Mouse (Mus musculus) thymus, postnatal 14 days (tissue): ENCODE data around the gene Saal1.
"Not testable (repeated sequence)": the region's sequence is repeated elsewhere in the genome, so short reads cannot be mapped to it uniquely, and the experiment has no call there.

ENCODE experiments used
- DNase-seq: peaks from one replicate; pipeline ENCODE4 v3.0.0; 2021

The Saal1 gene

DNA sequence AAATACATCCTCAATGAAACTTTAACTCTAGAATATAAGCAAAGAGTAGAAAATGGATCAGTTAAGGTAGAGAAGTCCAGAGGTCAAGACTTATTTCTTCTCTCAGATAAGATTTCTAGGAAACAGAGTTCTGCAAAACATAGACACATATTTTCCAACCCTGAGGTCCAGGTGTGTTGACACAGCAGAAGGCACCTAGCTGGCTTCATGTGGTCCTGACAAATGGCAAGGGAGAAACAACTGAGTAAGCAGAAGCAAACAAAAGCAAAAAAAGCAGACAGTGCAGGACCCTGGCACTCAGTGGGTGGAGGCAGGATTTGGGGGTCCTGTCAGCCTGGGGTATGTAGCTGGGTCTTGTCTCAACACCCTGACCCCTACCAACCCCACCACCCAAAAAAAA lies 29.7 kb downstream of the Saal1 start:
- no peak for DNase-seq

DNA sequence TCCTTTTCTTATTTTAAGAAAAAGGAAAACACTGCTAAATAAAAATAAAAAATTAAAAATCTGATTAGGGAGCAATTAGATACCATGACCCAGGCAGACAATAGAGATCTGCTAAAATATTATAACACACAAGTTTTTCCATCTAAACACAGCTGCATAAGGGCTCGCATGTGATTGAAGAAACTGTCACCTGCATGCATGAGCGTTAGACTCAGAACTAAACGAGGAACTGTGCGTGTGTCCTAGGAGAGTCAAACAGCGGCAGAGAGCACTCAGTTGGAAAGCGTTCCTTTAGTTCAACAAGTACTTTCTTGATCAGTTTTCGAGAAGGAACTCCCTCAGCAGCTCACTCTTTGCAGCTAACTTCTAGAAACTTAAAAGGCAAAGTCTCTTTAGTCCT lies 31.4 kb downstream of the Saal1 start:
- DNase-seq = not testable (repeated sequence)

DNA sequence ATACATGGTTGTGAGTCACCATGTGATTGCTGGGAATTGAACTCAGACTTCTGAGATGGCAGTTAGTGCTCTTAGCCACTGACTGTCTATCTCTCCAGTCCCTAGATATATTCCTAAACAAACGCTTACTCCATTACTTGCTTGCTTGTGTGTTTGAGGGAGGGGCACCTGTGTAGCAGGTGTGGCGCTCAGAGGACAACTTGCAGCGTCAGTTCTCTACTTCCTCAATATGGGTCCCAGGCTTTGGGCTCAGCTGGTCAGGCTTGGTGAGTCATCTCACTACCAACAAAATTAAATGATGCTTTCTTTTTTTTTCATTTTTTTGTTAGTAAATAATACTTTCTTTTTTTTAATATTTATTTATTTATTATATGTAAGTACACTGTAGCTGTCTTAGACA lies 32.1 kb downstream of the Saal1 start:
- DNase-seq = no peak

DNA sequence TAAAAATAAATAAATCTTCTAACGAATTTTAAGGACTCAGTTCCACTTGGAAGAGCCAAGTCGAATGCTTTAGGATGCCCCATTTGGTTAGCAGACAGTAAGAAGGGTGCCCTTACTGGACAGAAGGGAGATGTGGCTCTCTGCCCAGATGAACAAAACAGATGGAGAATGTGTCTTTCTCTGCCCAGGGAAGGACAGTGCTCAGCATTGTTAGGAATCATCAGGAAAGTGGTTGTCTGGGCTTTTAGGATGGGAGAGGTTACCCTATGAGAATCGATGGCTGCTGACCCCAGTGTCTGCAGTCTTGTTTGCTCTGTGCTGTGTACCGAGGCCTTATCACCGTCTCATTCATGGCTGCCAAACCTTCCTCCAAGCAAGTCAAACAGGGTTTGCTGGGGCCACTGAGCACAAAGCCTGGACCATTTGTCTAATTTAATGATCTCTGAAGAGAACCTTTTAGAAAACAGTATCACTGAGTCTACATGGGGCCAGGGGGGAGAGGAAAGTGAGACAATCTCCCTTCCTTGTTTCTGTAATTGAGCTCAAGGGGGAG lies 33.6 kb downstream of the Saal1 start:
- DNase-seq = no peak

DNA sequence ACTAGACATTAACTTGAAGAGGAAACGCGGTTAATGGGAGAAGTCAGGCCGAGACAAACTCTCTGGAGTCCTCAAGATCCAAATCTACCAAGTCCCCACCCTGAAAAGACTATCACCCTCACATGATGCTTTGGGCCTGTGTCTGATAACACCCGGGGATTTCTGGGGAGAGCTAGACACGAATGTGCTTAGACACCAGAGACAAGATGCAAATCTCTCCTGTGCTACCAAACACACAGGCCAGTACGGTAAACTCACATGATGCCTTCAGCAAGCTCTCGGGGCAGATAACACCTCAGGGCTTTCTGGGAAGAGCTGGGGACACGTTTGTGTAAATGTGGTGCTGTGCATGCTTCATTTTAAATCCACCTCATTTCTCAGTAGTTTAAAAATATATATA lies 34.6 kb downstream of the Saal1 start:
- DNase-seq = no peak

DNA sequence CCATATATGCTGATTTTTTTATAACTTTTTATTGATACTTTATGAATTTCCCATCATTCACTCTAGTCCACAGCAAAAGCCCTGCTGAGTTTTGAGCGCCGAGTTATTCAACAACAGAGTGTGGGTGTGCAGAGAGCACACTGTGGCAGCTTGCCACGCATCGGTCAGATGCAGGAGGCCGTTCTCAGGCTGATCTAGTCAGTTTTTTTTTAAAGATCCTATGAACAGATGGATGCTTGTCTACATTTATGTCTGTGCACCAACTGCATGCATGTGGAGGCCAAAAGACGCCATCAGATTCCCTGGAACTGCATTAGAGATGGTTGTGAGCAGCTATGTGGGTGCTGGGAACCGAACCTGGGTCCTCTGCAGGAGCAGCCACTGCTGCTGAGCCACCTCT lies 35.4 kb downstream of the Saal1 start:
- no peak for DNase-seq

DNA sequence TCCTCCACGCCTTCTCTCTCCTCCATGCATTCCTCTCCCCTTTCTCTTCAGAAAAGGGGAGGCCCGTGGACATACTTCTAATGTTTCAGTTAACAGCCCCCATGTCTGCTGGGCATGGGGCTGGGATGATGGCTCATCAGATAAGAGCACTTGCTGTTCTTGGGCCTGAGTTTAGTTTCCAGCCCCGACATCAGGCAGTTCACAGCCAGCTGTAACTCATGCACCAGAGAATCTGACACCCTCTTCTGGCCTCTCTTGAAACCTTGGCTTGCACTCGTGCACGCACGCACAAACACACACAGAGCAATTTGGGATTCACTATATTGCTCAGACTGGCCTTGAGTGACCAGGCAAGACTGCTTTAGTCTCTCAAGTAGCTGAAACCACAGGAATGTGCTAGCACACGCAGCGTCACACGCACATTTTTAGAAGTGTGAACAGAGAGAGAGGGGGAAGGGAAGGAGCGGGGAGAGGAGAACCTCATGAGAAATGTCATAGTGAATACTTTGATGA lies 38.3 kb downstream of the Saal1 start, which contains the start of gene Tph1:
Gene Tph1, minus strand, starts transcription at position 378 of the 513 bp plus-strand sequence.
- DNase-seq = no peak

DNA sequence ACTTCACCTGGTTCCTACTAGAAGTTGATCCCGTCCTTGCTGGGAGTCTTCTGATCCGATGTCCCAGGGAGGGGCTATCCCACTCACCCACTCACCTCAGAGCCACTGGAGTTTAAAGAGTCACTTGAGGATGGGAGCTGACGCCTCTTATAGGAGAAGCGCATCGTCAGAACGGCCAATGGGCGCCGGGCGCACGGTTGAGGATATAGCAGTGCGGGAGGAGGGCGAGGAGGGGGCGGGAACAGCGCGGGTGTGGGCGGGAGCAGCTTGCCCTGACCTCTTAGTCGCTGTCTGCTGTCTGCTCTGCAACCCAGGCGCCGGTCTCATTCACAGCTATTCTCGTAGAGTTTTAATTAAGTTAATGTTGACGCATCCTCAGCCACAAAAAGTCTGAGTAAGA lies 43.2 kb downstream of the Saal1 start:
- DNase-seq = peak; percentile 8

DNA sequence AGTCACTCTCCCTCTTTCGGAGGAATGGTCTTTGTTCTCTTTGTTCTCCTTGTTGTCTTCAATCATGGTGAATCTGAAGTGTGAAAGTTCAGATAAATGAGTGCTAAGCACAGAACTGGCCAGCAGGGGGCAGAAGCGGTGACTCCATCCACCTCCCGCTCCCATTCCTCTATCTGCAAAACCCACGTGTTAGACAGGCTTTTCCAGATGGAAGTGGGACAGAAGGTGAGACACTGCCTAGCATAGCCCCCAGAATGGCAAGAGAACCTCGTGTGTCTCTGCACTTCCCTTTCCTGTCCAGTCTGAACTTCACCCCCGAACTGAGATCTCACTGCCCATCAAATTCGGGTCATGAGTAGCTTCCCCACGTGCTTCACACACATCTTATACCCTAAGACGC lies 45.2 kb downstream of the Saal1 start:
- DNase-seq = peak; percentile 27

DNA sequence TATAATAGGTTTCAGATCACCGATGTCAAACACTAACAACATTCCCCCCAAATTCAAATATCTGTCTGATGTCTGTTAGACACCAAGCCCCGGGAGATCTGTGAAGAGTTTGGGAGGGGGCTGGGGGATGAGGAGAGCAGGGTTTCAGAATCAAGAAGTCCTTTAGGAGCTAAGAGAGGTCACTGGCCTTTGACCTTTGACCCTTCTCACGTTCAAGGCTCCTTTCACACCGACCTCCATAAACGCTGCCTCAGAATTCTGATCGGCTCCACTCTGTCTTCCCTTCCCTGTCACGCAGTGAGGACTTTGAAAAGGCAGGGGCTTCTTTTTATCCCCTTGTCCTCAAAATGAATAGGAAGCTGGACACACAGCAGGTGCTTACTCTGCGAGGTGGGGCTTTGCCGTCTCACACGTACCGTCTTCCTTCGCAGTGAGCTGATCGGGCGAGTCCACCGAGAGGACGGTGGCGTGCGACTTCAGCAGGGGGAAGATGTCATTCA lies 48.8 kb downstream of the Saal1 start:
- DNase-seq = no peak

DNA sequence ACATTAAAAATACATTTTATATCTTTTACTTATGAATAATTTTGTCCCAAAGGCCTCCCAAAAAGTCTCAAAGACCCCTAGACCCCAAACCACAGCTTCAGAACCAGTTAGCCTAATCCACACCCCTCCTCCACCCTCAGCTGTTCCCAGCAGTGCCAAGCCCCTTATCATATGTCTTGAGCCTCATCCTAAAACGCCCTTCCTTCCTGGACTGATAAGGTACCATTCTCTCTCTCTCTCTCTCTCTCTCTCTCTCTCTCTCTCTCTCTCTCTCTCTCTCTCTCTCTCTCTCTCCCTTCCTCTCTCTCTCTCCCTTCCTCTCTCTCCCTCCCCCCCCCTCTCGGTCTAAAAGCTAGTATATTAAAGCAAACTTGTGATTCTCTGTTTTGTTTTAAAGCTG lies 58.2 kb downstream of the Saal1 start:
- DNase-seq = no peak

DNA sequence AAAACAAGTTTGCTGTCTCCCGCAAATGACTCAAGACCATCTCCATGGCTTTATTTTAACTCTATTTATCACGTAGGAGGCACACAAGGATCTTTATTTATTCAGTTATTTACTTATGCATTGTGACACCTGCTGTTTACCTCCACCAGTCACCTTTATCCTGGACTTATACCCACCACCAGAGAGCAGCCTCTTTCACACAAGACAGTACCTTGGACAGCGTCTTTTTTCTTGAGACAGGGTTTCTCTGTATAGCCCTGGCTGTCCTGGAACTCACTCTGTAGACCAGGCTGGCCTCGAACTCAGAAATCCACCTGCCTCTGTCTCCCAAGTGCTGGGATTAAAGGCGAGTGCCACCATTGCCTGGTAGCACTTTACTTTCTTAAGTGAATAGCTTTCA lies 60.2 kb downstream of the Saal1 start:
- DNase-seq = not testable (repeated sequence)

DNA sequence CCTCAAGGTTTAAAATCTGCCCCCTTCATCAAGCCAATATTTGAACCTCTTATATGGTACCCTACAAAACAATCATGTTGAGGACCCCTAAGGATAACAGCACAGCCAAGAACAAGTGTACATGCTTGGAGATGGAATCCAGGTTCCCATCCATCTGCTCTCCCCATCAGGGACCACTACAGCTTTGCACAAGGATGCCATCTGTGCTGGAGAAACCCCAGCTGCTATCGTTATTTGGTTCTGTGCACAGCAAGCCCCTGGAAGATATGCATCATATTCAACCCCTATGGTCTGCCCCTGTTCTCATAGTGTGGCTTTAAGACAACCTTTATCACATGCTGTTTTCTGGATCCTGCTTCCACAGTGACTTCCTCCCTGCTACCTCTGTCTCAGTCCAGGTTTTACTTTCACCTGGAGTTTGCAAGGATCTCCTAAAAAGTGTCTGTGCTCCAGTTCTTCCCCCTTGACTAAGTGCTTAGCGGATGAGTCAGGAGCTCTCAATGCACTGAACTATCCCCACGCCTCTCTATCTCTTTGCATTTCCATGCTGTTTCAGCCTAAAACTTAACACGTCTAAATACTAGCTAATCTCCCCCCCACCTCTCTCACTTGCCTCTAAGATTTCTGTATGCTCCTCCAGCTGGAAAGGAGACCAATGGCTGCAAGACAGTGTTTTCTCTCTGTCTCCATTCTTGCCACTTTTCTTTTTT lies 61.9 kb downstream of the Saal1 start:
- no peak for DNase-seq

DNA sequence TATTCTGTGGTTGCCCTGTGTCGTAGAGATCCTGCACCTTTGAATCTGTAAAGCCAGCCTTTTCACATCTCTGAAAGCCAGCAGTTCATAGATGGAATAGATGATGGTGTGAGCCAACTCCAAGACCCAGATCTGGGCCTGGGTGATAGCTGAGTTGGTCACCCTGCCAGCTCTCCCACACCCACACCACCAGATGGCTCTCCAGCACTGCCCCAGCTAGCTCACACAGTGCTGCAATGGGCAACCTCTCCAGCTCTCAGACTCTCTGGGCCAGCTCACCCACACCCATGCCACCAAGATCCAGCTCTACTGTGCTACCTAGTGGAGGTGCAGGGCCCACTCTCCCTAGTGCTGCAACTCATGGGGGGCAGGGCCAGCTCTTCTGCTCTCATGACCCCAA lies 67.3 kb downstream of the Saal1 start:
- no peak for DNase-seq

DNA sequence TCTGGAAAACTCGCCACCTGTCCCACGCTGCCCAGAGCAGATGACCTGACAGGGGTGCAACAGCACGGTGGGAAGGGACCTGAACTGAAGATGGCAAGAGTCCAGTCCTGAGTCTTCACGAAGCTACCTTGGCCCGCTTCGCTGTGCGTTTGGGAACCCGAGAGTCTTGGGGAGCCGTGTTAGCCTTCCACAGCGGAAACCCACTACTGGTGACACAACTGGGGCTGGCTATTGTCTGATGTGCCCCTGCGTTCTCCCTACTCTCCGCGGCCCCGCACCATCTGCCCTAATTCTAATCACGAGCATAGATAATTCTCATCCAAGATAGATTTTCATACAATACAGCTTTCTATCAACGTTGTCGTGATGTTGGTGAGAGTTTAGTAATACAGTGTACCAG lies 70.4 kb downstream of the Saal1 start:
- DNase-seq = no peak

DNA sequence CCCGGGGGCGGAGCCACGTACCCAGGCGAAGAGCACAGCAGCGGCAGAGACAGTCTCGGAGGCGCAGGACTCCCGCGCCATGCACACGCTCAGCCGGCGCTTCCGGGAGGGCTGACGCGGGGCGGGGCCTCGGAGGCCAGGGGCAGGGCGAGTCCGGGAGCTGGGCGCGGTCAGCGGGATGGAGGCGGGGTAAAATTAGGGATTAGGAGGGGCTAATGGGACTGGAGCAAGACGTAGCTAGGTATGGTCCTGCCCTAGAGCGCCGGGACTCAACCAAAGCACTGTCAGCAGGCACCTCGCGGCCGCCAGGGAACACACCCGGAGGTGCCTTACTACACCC lies 70.8 kb downstream of the Saal1 start, which contains the start of gene Sergef:
Gene Sergef, minus strand, starts transcription at position 116 of the 340 bp plus-strand sequence.
- DNase-seq = no peak

DNA sequence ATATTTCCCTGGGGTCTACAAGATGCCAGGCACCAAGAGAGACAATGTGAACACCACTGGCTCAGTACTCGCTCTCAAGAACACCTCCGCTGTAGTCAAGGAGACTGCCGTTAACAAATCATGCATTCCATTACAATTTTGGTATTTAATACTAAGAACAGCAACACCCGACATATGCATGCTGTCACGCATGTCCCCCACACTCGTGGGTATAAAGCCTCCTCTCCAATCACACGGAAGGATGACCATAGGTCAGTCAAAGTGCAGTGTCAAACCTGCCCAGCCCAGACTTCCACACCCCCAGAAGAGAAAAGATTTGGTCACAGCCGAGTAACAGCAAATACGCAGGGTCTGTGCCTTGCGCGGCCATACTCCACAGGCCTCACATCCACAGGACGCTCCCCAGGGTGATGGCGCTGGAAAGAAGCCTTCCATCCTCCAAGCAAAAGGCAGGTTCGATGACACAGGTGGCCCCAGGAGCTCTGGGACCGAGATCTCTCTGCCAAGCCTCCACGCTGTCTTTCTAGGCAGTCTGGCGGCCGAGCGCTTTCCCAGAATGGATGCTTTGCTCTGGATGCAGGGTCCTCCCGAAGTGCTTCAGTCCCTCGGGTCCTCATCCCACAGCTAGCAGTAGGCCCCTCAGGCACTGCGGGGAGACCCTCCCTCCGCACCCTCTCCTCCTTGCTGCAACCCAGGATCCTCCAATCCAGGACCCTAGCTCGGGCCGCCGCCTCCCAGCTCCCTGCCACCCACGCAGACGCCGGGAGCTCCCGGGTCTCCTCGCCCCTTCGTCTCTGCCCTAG lies 71.4 kb downstream of the Saal1 start:
- peak; percentile 90 for DNase-seq
